Mouse (Mus musculus) gastrocnemius, postnatal 25 days (tissue): ENCODE measurements at regions not wholly inside any gene's neighbourhood (a gene's known extent, or its start where the extent isn't known, plus 50 kb on each side); places are given as distances from the start of the nearest gene placed in this dataset.

ENCODE experiments used
- DNase-seq: peaks from one replicate; pipeline ENCODE4 v3.0.0; 2022

DNA sequence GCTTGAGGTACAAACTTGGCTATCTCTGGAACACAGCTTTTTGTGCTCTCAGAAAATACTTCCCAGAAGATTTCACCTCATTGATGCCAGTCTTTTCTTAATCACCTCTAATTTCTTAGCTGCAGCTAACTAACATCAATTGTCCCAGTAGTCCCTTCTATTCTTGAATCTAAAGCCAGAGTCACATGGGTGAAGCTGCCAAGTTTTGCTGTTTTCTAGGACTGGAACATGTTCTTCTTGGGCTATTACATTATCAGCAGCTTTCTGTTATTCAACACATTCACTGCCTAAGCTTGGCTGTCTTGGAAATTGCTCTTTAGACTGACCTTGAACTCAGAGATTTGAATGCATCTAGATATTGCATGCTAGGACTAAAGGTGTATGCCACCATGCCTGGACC is 583.9 kb downstream of the Cetn3 start:
- no peak for DNase-seq

- no peak for DNase-seq
Measured at GRCm38 (mm10) chr13:82371579-82371978, 588.7 kb downstream of the Cetn3 start.

DNA sequence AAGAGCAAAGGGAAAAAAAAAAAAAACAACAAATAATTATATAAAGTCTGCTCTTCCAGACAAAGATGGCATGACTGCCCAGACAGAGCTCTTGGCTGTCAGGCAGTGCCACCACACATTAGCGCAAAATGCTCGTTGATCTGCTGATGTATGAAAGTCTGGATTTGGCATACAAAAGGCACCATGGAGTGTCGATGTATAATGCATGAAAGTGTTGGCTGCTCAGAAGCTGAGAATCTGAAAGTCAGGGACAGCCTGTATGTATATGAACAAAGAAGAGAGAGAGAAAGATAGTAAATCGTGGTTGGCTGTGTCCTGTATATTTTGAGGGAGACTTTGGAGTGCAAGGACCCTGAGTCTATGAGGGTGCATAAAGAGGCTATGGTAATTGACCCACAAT is 589.7 kb downstream of the Cetn3 start:
- no peak for DNase-seq

GRCm38 (mm10) chr13:82392908-82393307 is 610.0 kb downstream of the Cetn3 start:
- DNase-seq = no peak

- no peak for DNase-seq
Measured at GRCm38 (mm10) chr13:82393496-82393895, 610.6 kb downstream of the Cetn3 start.

GRCm38 (mm10) chr13:82413677-82414076 is 630.8 kb downstream of the Cetn3 start:
- no peak for DNase-seq

DNA sequence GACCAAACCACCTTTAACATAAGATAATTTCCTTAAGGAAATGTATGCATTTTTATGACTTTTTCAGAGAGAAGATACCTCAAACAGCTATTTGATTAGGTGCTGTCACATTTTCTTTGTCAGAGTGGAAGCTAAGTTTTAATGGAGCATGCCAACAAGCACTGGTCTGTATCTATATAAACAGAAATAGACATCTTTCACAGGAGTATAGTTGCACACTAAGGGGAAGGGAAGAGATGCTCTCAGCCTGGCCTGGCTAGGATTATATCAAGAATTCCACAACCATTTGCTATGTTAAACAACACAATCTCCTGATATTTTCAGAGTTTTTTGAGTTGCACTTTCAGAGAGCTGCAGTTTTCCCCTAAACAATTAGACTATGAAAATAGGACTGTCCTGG is 638.1 kb downstream of the Cetn3 start:
- no peak for DNase-seq

DNA sequence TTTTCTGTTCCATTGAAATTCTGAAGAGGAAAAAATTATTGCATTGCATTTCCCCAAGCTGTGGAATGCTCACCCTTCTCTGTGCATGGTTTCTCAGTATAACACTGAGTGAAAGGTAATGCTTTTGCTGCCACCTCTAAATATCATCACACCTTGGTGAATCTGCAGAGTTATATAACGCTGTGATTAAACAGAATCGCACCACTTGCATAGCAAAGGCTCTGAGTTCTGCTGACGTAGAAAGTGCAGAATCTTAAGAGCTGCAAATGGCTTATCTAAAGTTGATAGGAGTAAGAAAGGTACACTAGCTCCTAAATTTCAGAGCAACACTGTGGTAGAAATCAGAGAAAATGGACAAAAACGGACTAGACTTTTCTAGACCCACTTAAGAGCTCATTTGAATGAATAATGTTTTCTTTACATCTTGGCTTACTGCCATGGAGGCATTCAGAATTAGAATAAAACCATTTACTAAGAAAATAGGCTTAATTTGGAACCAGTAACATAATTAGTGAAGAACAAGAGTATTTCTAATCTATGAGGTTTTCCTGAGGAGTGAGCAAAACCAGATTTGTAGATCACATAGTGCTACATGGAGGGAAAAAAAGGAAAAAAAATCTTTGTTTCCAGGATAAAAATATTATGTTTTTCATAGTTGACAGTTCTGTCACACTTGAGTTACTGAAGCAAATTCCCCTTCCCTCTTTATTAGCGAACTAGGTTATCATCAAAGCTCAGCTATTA is 641.2 kb downstream of the Cetn3 start:
- no peak for DNase-seq

DNA sequence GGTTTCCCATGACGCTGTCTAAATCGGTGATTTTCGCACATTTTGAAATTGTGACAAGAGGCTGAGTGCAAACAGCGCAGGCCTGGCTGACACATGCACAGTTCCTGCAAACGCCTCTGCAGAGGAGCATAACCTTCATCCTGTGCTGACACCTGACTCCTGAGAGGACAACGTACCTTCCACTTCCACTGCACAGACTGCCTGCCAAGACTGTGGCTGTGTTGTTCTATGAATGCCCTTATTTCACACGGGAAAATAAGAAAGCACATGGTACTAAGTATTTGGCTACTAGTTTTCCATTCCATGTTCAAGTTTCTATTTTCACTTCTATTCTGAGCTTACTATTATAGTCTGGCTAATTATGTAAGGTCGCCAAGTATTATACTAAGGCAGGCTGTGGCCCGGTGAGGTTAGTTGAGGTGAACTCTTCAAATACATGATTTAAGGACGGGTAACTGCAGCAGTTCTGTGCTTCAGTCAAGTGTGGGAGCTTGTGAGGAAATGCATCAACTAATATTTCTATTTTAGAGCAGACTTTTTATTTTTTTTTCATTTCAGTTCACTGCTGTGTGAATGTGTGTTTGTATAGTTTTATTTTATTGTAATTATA is 642.0 kb downstream of the Cetn3 start:
- DNase-seq = no peak

DNA sequence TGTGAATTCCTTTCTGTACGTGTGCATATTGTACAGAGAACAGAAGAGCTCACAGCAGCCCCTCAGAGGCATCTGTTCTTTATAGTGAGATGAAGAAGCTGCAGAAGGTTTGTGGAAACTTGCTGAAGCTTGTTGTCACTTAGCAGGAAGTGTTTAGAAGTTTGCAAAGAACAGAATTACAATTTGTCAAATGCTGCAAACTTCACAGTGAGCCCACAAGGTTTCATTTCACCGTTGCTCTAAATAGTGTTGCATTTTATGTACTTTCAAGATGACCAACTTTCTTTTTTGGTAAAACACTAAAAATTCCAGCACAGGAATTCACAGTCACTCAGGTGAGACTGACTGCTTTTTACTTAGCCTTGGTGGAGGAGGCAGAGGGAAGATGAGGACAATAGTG is 649.5 kb downstream of the Cetn3 start:
- DNase-seq = no peak

DNA sequence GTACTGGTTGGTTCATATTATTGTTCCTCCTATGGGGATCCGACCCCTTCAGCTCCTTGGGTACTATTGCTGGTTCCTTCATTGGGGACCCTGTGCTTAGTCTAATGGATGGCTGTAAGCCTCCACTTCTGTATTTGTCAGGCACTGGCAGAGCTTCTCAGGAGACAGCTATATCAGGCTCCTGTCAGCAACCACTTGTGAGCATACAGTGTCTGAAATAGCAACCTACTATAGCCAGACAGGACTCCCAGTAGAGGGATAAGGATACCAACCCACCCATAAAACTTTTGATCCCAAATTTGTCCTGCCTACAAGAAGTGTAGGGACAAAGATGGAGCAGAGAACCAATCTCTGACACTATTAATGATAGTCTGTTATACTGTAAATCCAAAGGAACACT is 656.4 kb downstream of the Cetn3 start:
- DNase-seq = no peak

DNA sequence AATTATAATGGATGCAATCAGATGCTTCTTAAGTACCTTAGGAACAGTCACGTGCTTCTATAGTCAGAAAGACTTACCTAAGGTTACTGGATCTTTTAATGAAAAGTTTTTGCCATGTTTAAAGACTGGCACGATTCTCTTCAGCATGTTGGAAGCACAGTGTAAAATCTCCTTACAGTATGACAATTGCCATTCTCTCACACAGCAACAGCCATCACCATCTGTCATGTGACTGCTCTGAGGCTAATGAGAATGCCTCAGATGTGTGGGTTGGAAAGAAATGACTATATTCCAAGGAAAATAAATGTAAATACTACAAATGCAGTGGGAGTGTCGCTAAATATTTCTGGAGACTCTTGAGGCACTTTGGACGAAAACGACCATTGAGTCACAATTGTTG is 670.8 kb downstream of the Cetn3 start:
- DNase-seq = no peak

GRCm38 (mm10) chr13:82483265-82483929 is 700.5 kb downstream of the Cetn3 start:
- no peak for DNase-seq

GRCm38 (mm10) chr13:82496606-82497005 is 713.7 kb downstream of the Cetn3 start:
- no peak for DNase-seq

DNA sequence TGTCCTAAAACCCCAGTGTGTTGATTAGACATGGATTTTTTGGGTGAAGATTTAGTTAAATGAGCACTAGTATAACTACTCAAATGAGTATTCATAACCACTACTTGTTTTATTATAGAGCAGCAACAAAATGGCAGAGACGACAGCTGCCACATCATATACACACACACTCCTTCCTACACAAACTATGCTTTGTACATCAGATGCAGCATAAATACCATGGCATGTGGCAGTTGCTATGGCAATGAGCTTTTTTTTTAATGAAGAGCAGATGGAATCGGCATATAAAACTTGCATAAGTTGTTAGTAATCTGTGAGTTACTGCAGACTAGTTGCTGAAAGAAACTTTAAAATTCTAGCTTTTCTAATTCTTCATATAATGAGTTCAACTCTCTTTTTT is 725.3 kb downstream of the Cetn3 start:
- DNase-seq = no peak

DNA sequence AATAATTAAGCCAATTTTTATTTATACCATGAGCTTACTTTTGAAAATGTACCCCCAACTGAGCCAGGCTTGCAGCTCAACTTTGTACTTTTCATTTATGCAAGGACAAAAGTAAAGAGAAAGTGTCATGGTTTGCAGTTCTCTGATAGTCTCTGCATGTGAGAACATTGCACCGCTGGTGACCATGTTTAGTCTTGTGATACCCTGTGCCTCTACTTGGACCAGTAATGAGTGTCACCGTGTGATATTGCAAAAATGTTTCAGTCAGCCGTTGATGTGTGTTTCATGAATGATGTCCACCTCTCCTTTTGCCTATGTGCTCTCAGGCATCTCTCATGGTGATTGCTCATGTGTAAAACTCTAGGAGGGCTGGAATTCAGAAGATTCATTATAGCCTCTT is 726.6 kb downstream of the Cetn3 start:
- DNase-seq = no peak
